Mouse (Mus musculus) left cerebral cortex, adult 9 months (tissue): ENCODE measurements at regions not wholly inside any gene's neighbourhood (a gene's known extent, or its start where the extent isn't known, plus 50 kb on each side); places are given as distances from the start of the nearest gene placed in this dataset.
"Not testable (repeated sequence)": the region's sequence is repeated elsewhere in the genome, so short reads cannot be mapped to it uniquely, and the experiment has no call there.

Source experiments
- DNase-seq, 2 experiments: peaks; one replicate each; pipeline ENCODE4 v3.0.0; 2022; ENCODE audit warnings: low spot score in 2 of 2

DNA sequence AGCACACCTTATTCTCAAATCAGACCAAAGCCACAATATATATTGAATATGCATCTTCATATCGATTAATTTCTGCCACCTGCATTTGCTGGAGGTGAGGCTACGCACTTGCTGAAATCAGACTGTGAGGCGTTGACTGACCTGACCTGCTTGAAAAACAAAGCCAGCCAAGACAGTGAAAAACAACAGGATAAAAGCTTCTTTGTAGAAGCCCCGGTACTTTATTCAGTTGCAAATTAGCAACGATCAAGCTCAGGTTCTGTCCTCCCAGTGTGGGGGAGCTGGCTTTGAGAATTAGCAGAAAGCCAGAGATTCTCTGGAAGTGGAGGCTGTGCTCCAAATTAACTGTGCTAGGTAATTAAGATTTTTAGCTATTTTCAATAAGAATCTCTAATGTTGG is 100.6 kb downstream of the Vmn2r79 start:
- no peak for DNase-seq

GRCm38 (mm10) chr7:87099611-87100010 is 103.7 kb downstream of the Vmn2r79 start:
- DNase-seq = not testable (repeated sequence)

DNA sequence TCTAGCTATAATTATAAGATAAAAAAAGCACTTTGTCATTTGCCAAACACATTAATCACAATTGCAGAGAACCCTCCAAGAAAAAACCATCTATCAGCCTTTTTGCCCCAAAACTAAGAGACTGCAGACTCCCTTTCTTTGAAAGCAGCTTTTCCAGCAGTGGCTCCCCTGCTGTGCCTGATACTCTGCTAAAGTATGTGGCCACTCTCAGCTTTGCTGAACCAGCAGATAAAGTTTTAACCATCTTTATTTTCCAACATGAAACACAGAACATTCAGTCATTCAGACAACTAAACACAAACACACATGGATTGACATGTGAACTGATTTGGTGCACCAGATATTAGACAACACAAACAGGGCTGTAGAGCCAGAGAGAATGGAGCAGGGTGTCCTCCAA is 104.5 kb downstream of the Vmn2r79 start:
- not testable (repeated sequence) for DNase-seq

DNA sequence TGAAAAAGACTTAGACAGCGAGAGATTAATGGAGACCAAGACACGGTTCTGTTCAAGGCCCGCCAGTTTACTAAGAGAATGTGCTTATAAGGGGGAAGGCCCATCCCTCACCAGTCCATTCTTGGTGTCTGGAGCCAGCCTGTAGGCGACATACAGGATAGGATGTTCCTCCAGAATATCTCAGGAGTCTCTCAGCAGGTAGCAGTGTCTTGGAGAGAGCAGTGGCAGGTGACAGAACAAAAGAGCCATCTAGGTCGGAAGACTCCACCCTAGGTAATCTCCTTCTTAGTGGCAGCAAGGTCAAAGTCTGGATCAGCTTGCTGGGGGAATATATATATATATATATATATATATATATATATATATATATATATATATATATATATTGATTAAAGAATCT is 105.4 kb downstream of the Vmn2r79 start:
- not testable (repeated sequence) for DNase-seq

DNA sequence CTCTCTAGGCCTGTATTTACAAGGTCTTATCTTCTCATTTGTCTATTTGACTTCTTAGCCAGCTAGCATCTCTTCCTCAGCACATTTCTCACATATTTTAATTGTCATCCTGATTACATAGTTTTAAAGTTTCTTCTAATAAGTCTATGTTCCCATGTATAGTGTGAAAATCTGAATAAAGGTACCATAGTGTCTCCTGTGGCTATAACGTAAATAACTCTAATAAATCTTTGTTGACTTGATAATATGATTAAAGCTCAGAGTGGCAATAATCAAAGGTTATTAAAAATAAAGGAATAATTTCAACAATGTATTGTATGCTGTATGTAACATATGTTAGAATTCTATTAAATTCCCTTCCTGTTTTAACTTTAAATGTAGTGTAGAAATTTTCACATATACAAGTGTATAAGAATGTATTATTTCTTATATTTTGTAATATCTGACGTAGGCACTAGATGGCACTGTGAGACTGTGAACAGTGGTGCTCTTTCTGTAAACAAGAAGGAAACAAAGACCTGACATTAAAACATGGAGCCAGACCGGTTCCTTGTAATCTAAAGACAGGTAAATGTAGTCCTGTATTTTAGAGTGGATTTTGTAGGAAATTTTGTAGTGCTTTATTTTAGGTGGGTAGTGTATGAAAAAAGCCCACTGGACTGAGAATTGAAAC is 114.5 kb downstream of the Vmn2r79 start:
- DNase-seq = peak in 1 of 2 experiments; percentile 21

GRCm38 (mm10) chr7:87110985-87111372 is 115.1 kb downstream of the Vmn2r79 start:
- DNase-seq = no peak

DNA sequence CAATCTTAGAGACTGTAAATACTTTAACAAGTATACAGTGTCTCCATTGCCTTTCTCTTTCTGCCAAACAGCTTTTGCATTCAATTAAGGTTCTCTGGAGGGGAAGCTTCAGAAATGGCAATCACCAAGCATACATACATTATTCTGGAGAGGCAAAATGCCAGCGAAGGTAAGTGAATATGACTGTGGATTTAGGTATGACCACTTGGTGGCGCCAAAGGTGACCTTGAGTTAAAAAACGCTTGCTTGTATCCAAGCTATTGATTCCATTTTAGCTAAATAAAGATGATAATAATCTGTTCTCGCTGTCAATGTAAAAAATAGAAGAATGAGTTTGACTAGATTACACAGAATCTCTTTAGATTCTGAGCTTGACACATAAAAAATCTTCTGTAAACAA is 117.7 kb downstream of the Vmn2r79 start:
- DNase-seq = peak in 1 of 2 experiments; percentile 67

GRCm38 (mm10) chr7:87122516-87122915 is 123.4 kb upstream of the Nox4 start:
- DNase-seq = no peak

GRCm38 (mm10) chr7:87145896-87146295 is 100.0 kb upstream of the Nox4 start:
- DNase-seq = no peak

- no peak for DNase-seq
Observed at GRCm38 (mm10) chr7:87147703-87148102, 98.2 kb upstream of the Nox4 start.

DNA sequence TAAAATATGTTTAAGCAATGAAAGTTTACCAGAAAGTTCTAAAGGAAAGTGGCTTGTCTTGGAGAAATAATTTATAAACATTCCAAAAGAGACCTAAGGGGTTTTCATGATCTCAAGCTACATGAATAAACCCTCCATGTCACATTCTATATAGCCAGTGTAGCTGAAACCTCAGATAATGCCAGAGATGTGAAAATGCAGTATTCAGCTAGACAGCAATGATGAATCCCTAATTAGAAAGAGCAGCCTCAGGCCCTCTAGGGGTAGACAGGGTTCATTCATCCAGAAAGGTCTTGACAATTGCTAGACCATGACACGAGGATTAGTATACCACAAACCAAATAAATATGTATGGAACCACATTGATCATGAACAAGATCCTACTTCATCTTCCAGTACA is 97.2 kb upstream of the Nox4 start:
- no peak for DNase-seq

DNA sequence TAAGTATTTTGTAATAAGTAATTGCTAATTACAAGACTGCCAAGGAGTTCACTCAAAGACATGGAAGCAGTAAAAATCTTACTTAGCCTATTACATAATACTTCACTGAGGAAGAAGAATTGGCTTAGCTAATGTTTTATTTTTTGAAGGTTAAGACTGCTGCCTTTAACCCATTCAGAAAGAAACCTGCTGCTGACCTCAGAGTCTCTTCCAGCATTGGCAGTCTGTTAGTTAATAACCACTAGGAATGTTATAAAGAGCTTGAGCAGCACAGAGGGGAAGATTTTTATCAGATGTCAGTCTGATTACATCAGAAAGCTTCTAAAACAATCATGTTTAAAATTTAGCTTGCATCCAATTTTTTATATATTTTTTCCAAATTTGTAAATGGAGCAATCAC is 94.9 kb upstream of the Nox4 start:
- no peak for DNase-seq

GRCm38 (mm10) chr7:87186443-87187153 is 59.3 kb upstream of the Nox4 start:
- DNase-seq = no peak

GRCm38 (mm10) chr7:87195647-87196046 is 50.2 kb upstream of the Nox4 start:
- DNase-seq = no peak
